Mouse (Mus musculus) cerebellum, adult 9-10 months (tissue): ENCODE measurements around the gene Ltk.

Source experiments
- DNase-seq: peaks from one replicate; pipeline ENCODE4 v3.0.0; 2022

Ltk gene

GRCm38 (mm10) chr2:119760251-119760650, at the start of gene Ltk:
Gene Ltk, minus strand, starts transcription at chr2:119760431.
- DNase-seq, result no peak

- DNase-seq, result no peak
Measured at GRCm38 (mm10) chr2:119808881-119809280, 48.6 kb upstream of the Ltk start.

GRCm38 (mm10) chr2:119808438-119808837, 48.2 kb upstream of the Ltk start:
- DNase-seq, result no peak

GRCm38 (mm10) chr2:119805536-119805935, 45.3 kb upstream of the Ltk start:
- no peak for DNase-seq

DNA sequence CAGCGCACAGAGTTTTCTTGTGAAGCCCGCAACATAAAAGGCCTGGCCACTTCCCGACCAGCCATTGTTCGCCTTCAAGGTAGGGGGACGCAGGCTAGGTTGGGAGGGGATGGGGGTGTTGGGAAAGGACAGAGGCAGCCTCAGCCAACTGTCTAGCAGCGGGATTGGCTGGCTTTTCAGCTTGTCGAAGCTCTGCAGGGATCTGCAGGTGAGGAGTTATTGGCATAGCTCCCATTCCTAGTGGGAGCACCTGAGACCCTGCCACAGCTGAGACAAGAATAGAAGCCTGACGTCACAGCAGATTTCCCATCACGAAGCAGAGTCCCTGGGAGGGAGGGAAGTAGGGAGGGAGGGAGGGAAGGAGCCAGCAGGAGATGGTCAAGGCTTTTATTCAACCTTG, 44.5 kb upstream of the Ltk start:
- DNase-seq, result peak; percentile 74

- DNase-seq, result no peak
Measured at GRCm38 (mm10) chr2:119804275-119804628, 44.0 kb upstream of the Ltk start.

GRCm38 (mm10) chr2:119803618-119804274, 43.5 kb upstream of the Ltk start:
- DNase-seq, result no peak

DNA sequence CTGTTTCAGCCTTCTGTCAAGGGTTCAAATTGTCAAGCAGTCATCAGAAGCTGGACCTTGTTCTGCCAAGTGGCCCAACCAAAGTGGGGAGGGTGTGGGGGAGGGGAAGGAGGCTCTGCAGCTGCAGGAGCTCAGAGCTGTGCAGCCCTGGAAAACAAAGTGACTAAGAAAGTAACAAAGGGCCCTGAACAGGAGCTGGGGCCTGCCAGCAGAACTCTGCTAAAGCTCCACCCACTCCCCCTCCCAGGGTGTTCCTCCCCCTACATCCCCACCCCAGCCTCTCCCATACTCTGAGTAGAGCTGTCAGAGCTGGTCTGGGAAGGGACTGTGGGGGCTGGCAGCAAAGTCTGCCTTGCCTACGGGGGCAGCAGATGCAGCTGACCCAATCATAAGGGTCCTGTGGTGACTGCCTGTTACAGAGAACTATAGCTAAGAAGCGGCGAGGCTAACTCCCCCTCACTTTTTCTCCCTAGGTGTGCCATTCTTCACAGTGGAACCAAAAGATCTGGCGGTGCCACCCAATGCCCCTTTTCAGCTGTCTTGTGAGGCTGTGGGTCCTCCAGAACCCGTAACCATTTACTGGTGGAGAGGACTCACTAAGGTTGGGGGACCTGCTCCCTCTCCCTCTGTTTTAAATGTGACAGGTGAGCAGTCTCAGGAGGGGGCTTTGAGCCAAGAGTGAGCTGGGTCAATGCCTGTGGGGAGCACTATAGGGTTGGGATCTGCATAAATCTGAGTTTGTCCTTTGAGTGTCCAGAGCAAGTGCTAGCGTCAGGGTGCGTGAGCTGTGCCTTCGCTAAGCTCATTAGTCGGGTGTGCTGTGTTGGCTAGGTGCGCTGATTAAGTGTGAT, 42.8 kb upstream of the Ltk start:
- no peak for DNase-seq

GRCm38 (mm10) chr2:119800876-119801846, 40.9 kb upstream of the Ltk start:
- peak; percentile 93 for DNase-seq

DNA sequence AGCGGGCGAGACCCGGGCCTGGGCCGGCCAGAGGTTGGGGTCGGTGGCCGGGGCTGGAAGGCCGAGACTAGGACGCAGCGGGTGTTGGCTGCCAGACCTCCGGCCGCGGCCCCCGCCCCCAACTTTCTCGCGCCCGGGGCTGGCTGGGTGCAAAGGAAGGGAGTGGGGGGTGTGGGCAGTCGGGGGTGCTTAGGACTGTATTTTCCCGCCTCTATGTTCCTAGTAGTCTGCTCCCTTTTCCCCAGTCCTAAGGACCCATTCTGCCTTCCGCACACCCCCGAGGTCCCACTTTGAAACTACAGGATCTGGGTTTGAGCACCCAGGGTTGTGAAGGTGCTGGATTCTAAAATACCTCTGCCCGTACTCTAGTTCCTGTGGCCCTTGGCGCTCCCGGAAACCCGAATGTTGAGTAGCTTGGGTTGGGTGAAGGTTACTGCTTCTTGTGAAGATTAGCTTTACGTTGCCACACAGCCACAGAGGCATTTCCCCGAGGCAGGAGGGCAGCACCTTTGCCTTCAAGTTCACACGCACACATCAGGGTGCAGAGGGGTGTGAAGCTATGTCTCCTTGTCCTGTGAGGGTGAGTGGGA, 39.8 kb upstream of the Ltk start:
- peak; percentile 68 for DNase-seq

DNA sequence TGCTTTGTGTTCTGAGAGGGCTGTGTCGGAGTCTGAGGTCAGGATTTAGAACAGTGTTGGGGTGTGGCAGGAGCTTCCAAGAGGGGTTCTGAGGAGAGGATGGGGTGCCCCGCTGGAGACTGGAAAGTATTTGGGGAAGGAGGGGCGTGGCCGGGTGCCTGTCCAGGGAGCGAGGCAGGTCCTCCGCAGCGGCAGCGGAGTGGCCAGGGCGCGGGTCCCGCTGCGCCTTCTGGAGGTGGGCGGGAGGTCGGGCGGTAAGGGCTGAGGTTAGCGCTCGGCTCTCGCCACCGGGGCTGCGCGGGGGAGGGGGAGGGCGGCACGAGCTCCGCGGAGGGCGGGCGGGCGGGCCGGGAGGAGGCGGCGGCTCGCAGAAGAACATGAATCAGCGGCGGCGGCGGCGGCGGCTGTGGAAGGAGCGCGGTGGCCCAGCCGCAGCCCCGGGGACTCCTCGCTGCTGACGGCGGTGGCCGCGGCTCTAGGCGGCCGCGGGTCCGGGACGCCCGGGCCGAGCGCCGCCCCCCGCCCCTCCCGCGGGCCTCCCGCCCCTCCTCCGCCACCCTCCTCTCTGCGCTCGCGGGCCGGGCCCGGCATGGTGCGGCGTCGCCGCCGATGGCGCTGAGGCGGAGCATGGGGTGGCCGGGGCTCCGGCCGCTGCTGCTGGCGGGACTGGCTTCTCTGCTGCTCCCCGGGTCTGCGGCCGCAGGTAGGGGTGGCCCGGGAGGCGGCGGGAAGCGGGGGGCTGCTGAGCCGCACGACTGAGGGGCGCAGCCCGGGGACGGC, 39.1 kb upstream of the Ltk start:
- peak; percentile 69 for DNase-seq

- peak; percentile 74 for DNase-seq
Measured at GRCm38 (mm10) chr2:119798246-119798927, 38.2 kb upstream of the Ltk start.

DNA sequence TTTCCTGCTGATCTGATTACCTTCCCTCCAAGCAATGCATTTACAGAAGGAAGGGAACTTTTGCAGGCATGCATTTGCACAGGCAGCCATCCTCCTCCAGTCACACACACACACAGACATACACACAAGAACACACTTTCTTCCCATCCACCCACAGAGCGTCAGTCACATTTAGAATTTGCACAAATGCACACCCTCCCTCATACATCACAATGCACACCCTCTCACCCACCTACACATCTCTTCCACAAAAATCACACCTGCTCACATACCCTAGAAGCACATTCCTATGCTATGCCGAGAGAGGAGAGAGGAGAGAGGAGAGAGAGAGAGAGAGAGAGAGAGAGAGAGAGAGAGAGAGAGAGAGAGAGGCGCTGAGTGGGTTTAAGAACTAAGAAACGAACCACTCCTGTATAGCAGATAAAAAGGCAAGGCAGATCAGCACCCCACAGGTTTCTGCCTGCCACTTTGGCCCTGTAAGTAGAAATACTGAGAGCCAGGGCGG, 37.1 kb upstream of the Ltk start, which contains the start of gene Tyro3:
Tyro3 (plus strand) TSS at position 455 of the 505 bp plus-strand sequence.
- no peak for DNase-seq

GRCm38 (mm10) chr2:119789996-119790395, 29.8 kb upstream of the Ltk start:
- no peak for DNase-seq

GRCm38 (mm10) chr2:119787206-119787883, 27.1 kb upstream of the Ltk start, which contains the start of gene Rpap1:
Gene Rpap1, minus strand, starts transcription at chr2:119787537.
- peak; percentile 77 for DNase-seq

- no peak for DNase-seq
Measured at GRCm38 (mm10) chr2:119767246-119767645, 7.0 kb upstream of the Ltk start.

GRCm38 (mm10) chr2:119763924-119764323, 3.7 kb upstream of the Ltk start:
- no peak for DNase-seq

DNA sequence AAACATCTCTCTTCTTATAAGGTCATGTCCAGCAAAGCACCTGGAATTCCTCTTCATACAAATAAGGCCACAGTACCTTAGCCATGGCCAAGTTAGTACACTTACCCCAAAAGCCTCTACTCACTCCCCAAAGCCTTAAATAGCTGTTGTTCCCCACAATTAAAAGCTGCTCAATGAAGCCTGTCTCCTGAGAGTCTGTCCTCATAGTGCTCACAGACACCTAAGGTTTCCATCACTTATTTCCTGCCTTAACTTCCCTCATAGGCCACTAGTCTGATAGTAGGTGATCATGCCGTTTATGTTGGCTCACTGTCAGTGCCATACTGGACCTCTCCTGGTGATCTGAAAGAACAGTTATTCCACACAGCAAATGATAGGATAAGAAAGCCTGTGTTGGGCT, 2.0 kb upstream of the Ltk start:
- no peak for DNase-seq

DNA sequence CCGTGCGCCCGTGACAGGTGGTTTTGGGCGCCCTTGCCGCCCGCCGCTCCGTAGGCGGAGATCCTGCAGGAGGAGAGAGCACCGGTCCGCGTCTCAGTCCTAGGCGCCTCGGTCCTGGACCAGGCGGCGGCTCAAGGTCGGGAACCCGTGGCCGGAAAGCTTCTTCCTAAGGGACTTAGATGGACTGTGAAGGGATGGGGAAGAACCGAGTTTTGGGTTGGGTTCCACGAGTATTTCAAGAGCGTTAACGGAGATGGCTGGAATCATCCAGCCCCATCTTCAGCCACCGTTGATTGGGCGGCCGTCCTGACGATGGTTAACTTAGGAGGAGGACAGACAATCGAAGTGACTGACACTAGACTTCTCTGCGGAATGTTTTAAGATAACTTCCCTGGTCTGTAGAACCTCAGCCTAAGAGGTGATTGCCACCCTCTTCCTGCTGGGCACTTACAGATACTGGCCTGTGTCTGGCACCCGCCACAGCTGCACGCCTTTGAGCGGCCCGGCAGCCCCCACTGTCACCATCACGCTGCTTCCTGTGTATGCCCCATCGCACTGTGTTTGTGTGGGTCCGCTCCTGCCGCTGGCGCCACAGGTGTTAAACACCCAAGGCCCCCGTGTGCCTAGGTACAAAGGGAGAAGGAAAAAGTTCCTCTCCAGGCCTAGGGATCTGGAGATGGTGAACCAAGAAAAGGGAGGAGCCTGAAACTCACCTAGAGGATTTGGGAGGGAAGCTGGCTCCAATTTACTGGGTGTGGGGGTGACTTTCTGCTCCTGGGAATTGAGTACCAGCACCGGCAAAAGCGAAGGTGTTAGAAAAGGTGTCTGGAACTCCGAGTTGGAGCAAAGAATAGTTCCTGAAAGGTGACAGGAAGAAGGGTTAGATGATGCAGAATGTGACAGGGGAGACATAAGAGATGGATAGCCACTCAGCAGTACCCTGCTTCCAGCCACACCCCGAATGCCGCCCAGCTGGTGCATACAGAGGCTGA, 1.1 kb downstream of the Ltk start:
- DNase-seq, result no peak
